Mouse (Mus musculus) limb, embryonic 12.5 days (tissue): ENCODE data around the gene Dpyd. TPM values are rescaled to one million over a fixed set of nuclear protein-coding genes. Genes with fewer than 3 reads are reported as not detected.
A peak's percentile ranks its signal among the peaks of the same experiment; 100 is the strongest.

Experiments
- ATAC-seq: fragments of 200-750 bp; cut with Nextera tagmentation; 2 replicates; pipeline ENCODE4 v1.8.0; 2017; ENCODE audit warnings: low read depth, moderate TSS enrichment; ENCODE audit not compliant: insufficient number of reproducible peaks, insufficient read depth, low FRiP score, low TSS enrichment
- H3K27ac ChIP-seq: fragments of 300-500 bp; sonication (generic); 2 replicates; pipeline ENCODE4 v1.5.1; 2016; ENCODE audit warnings: mild to moderate bottlenecking, moderate library complexity
- H3K27me3 ChIP-seq: fragments of 300-500 bp; sonication (generic); 2 replicates; pipeline ENCODE4 v1.6.1; 2016; ENCODE audit warnings: mild to moderate bottlenecking, moderate library complexity
- H3K36me3 ChIP-seq: fragments of 300-500 bp; sonication (generic); 2 replicates; pipeline ENCODE4 v1.6.1; 2016; ENCODE audit warnings: mild to moderate bottlenecking, moderate library complexity
- H3K4me1 ChIP-seq: fragments of 300-500 bp; sonication (generic); replicated peaks from 2 replicates; pipeline ENCODE4 v1.6.1; 2016
- H3K4me2 ChIP-seq: fragments of 300-500 bp; sonication (generic); 2 replicates; pipeline ENCODE4 v1.6.1; 2016; ENCODE audit warnings: mild to moderate bottlenecking, moderate library complexity
- H3K4me3 ChIP-seq: fragments of 300-500 bp; sonication (generic); replicated peaks from 2 replicates; pipeline ENCODE4 v1.5.1; 2016; ENCODE audit warnings: mild to moderate bottlenecking
- H3K9ac ChIP-seq: fragments of 300-500 bp; sonication (generic); replicated peaks from 2 replicates; pipeline ENCODE4 v1.6.1; 2016; ENCODE audit warnings: mild to moderate bottlenecking, moderate library complexity
- H3K9me3 ChIP-seq: fragments of 300-500 bp; sonication (generic); 2 replicates; pipeline ENCODE4 v1.6.1; 2016; ENCODE audit warnings: mild to moderate bottlenecking, moderate library complexity
- WGBS: fragments of 180-500 bp; shearing (Covaris S2); methylation state at CpG from one replicate; pipeline ENCODE4 v1.1.7; 2016; 5-methylcytosine and 5-hydroxymethylcytosine counted together
- polyA plus RNA-seq: library from polyadenylated mRNA; unstranded; fragments of >200 nt; fragmentation: Nextera tagmentation; extraction: Ambion mirVana; gene quantifications from 2 replicates; pipeline ENCODE4 v1.2.1, GENCODE M21; 2016

Gene Dpyd
- polyA plus RNA-seq, 1 experiment from 2014 or later = 11.8 TPM

GRCm38 (mm10) chr3:119128076-119128475 lies 566.1 kb downstream of the Dpyd start:
- Histone ChIP-seq H3K4me1 (no peaks in the 10 kb centered on the region), H3K4me3 (no peak overlapping the region), H3K36me3 (no peaks in the 10 kb centered on the region), H3K9ac (no peak overlapping the region), H3K9me3 (no peaks in the 10 kb centered on the region), H3K27ac (no peak overlapping the region), H3K27me3 (no peaks in the 10 kb centered on the region), H3K4me2 (no peak overlapping the region)
- no peak for ATAC-seq
- 62% methylated on average over 1 of the region's 1 CpGs for WGBS

DNA sequence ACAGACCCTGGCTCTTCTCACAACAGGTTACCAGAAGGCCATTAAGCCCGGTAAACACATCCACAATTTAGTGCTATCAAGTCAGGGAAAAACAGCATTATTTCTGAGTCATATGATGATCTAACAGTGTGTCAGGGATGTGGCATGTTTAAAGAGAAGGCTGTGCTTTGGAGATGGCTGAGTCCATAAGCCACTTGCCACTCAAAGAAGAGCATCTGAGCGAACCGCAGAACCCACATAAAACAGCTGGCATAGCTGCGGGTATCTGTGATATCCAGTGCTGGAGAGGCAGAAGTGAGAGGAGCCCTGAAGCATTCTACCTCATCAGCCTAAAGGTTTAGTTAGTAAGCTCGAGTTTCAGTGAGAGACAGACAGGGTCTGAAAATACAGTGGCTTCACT lies 581.1 kb downstream of the Dpyd start:
- WGBS = 40% methylated on average over 5 of the region's 5 CpGs
- no peak overlapping the region for H3K9ac ChIP-seq

DNA sequence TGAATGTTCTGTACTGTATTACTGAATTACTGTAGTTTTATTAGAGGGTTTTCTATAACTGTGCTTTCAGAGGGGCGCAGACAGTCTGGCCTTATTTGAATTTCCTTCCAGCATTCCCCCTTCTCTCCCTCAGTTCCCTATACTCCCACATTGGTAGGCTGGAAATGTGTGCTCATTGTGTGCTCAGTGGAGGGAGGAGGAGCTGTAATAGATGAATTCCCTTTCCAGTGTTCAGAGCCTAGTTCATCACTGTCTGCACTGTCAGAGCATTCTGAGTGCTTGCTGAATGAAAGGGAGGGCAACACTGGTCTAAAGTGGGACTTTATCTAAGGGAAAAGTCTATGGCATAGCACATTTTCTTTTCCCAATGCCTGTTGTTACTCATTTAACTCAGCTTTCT lies 582.9 kb downstream of the Dpyd start:
- Histone ChIP-seq H3K4me2 (no peak overlapping the region), H3K4me3 (no peak overlapping the region), H3K9ac (no peak overlapping the region), H3K27ac (no peak overlapping the region), H3K4me1 (peaks cover 17% of the 10 kb centered on the region), H3K36me3 (no peaks in the 10 kb centered on the region), H3K27me3 (no peaks in the 10 kb centered on the region), H3K9me3 (peaks cover 6% of the 10 kb centered on the region; the same call in 1 of the 2 replicates)
- WGBS = 91% methylated on average over 1 of the region's 1 CpGs
- ATAC-seq = no peak

More for the DNA sequence above, 581.1 kb downstream of the Dpyd start:
- Histone ChIP-seq H3K27ac (no peak overlapping the region), H3K36me3 (no peaks in the 10 kb centered on the region), H3K4me1 (peaks cover 17% of the 10 kb centered on the region), H3K27me3 (no peaks in the 10 kb centered on the region), H3K9me3 (peaks cover 6% of the 10 kb centered on the region; the same call in 1 of the 2 replicates), H3K4me2 (no peak overlapping the region), H3K4me3 (no peak overlapping the region)
- ATAC-seq = no peak

GRCm38 (mm10) chr3:119154604-119155444 lies 592.9 kb downstream of the Dpyd start:
- no peak for ATAC-seq
- H3K4me1 ChIP-seq = peaks cover 8% of the 10 kb centered on the region; the same call in 1 of the 2 replicates
- no peak overlapping the region for H3K9ac ChIP-seq
- 41% methylated on average over 17 of the region's 17 CpGs for WGBS
- H3K9me3 ChIP-seq = no peaks in the 10 kb centered on the region
- H3K36me3 ChIP-seq = no peaks in the 10 kb centered on the region
- no peak overlapping the region for H3K4me3 ChIP-seq
- peak overlapping the region; percentile 3; the same call in 1 of the 2 replicates for H3K4me2 ChIP-seq
- H3K27ac ChIP-seq = no peak overlapping the region
- no peaks in the 10 kb centered on the region for H3K27me3 ChIP-seq

DNA sequence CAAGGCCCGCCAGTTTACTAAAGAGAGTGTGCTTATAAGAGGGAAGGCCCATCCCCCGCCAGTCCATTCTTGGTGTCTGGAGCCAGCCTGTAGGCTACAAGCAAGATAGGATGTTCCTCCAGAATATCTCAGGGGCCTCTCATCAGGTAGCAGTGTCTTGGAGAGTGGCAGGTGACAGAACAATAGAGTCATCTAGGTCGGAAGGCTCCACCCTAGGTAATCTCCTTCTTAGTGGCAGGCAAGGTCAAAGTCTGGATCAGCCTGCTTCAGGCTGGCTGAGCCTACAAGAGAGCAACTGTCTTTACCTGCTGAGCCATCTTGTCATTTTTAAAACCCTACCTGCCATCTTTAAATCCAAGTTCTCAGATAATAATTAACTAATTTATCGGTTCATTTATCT lies 596.7 kb downstream of the Dpyd start:
- Histone ChIP-seq H3K9me3 (no peaks in the 10 kb centered on the region), H3K4me3 (no peak overlapping the region), H3K4me1 (peaks cover 8% of the 10 kb centered on the region; the same call in 1 of the 2 replicates), H3K4me2 (no peak overlapping the region), H3K9ac (no peak overlapping the region), H3K27me3 (no peaks in the 10 kb centered on the region), H3K36me3 (no peaks in the 10 kb centered on the region), H3K27ac (no peak overlapping the region)
- WGBS = 90% methylated on average over 4 of the region's 4 CpGs
- no peak for ATAC-seq

GRCm38 (mm10) chr3:119165691-119166090 lies 603.8 kb downstream of the Dpyd start:
- Histone ChIP-seq H3K4me3 (no peak overlapping the region), H3K27me3 (no peaks in the 10 kb centered on the region), H3K27ac (no peak overlapping the region), H3K36me3 (no peaks in the 10 kb centered on the region), H3K4me1 (no peaks in the 10 kb centered on the region), H3K4me2 (no peak overlapping the region), H3K9me3 (no peaks in the 10 kb centered on the region), H3K9ac (no peak overlapping the region)
- 76% methylated on average over 6 of the region's 6 CpGs for WGBS
- no peak for ATAC-seq

DNA sequence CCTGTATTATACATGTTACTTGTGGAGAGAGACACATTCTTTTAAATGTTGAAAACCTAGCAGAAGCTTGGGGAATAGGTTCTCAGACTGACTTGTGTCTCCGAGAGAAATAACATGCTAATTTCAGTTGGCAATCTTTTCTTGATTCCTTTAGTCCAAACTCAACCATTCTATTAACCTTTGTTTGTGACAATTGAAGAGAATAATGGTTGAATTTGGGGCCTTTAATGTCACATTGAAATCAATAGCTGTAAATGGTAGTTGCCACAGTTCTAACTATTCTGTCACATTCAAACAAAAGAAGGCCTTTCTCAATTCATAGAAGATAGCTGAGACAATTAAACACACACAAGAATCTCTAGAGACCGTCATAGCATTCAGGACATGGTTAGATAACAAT lies 606.2 kb downstream of the Dpyd start:
- 73% methylated on average over 2 of the region's 2 CpGs for WGBS
- Histone ChIP-seq H3K4me3 (no peak overlapping the region), H3K9me3 (no peaks in the 10 kb centered on the region), H3K27ac (no peak overlapping the region), H3K36me3 (no peaks in the 10 kb centered on the region), H3K4me1 (no peaks in the 10 kb centered on the region), H3K4me2 (no peak overlapping the region), H3K27me3 (no peaks in the 10 kb centered on the region), H3K9ac (no peak overlapping the region)
- ATAC-seq = no peak

DNA sequence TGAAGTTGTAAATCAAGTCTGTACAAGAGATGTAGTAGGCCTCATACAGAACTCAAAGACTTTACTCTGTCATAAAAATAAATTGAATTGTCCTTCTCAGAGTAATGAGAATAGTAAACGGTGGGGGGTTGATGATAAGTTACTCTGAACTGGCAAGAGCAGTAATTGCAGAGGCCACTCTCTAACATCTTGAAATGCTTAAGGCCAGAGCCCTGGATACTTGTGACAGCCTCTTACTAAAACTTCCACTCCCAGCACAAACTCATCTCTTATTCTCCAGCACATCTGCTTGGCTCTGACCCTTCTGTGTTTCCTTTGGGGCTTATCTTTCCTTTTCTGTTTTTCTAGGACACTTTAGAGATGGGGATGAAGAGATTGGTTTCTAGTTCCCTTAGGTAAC lies 606.7 kb downstream of the Dpyd start:
- no peak for ATAC-seq
- no peaks in the 10 kb centered on the region for H3K36me3 ChIP-seq
- no peaks in the 10 kb centered on the region for H3K4me1 ChIP-seq
- H3K27me3 ChIP-seq = no peaks in the 10 kb centered on the region
- no peaks in the 10 kb centered on the region for H3K9me3 ChIP-seq
- no peak overlapping the region for H3K9ac ChIP-seq
- H3K4me3 ChIP-seq = no peak overlapping the region
- WGBS = 0% methylated on average over 1 of the region's 1 CpGs
- no peak overlapping the region for H3K4me2 ChIP-seq
- H3K27ac ChIP-seq = no peak overlapping the region

- H3K4me2 ChIP-seq = no peak overlapping the region
- no peaks in the 10 kb centered on the region for H3K36me3 ChIP-seq
- H3K9me3 ChIP-seq = no peaks in the 10 kb centered on the region
- 86% methylated on average over 3 of the region's 3 CpGs for WGBS
- no peak overlapping the region for H3K4me3 ChIP-seq
- no peak for ATAC-seq
- no peaks in the 10 kb centered on the region for H3K4me1 ChIP-seq
- H3K27me3 ChIP-seq = no peaks in the 10 kb centered on the region
- H3K27ac ChIP-seq = no peak overlapping the region
- H3K9ac ChIP-seq = no peak overlapping the region
These were observed 621.3 kb downstream of the Dpyd start for GRCm38 (mm10) chr3:119183261-119183660.

DNA sequence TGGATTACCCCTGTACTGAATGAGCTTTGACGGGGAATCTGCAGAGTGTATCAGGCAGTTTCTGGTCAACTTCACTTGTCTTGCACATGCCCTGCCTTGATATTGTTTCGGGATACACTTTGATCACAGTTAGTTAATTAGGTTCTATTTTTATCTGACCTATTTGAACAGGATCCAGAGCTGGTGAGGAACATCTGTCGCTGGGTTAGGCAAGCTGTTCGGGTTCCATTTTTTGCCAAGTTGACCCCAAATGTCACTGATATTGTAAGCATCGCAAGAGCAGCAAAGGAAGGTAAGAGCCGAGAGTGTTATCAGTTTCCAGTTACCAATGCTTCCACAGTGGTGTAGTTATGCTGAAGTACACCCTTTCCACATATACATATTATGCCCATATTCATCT lies 632.1 kb downstream of the Dpyd start:
- Histone ChIP-seq H3K4me3 (no peak overlapping the region), H3K4me1 (no peaks in the 10 kb centered on the region), H3K9ac (no peak overlapping the region), H3K9me3 (no peaks in the 10 kb centered on the region), H3K4me2 (no peak overlapping the region), H3K27me3 (no peaks in the 10 kb centered on the region), H3K36me3 (no peaks in the 10 kb centered on the region), H3K27ac (no peak overlapping the region)
- ATAC-seq = no peak
- WGBS = 81% methylated on average over 6 of the region's 6 CpGs

GRCm38 (mm10) chr3:119195613-119196012 lies 633.7 kb downstream of the Dpyd start:
- 86% methylated on average over 4 of the region's 4 CpGs for WGBS
- H3K4me1 ChIP-seq = no peaks in the 10 kb centered on the region
- ATAC-seq = no peak
- H3K27ac ChIP-seq = no peak overlapping the region
- no peaks in the 10 kb centered on the region for H3K27me3 ChIP-seq
- H3K9ac ChIP-seq = no peak overlapping the region
- H3K4me3 ChIP-seq = no peak overlapping the region
- no peaks in the 10 kb centered on the region for H3K9me3 ChIP-seq
- H3K36me3 ChIP-seq = no peaks in the 10 kb centered on the region
- no peak overlapping the region for H3K4me2 ChIP-seq
